Mouse (Mus musculus) megakaryocyte progenitor cell, adult 5-6 weeks (primary cell): ENCODE results near the gene Casp14. TPM values are rescaled to one million over a fixed set of nuclear protein-coding genes. Genes with fewer than 3 reads are reported as not detected.
"Not testable (repeated sequence)": the region's sequence is repeated elsewhere in the genome, so short reads cannot be mapped to it uniquely, and the experiment has no call there.

ENCODE experiments used
- ATAC-seq: replicated peaks from 2 replicates; pipeline ENCODE4 v1.8.0; 2016; ENCODE audit warnings: mild to moderate bottlenecking, moderate TSS enrichment, inconsistent platforms; ENCODE audit not compliant: poor library complexity
- total RNA-seq, 2 experiments: library from RNA; stranded (forward) in 1 of 2; stranded (reverse) in 1 of 2; fragments of 157-497, 149-512 nt in 1 of 2; fragments of 200-1000 nt in 1 of 2; gene quantifications; 2 replicates each; pipeline versions ENCODE4 v1.2.3 to v1.2.4; 2015 to 2017

Casp14 gene
- total RNA-seq, 2 experiments from 2014 or later = not detected

- ATAC-seq = no peak
These were observed 31.0 kb downstream of the Casp14 start for GRCm38 (mm10) chr10:78686995-78687577.

DNA sequence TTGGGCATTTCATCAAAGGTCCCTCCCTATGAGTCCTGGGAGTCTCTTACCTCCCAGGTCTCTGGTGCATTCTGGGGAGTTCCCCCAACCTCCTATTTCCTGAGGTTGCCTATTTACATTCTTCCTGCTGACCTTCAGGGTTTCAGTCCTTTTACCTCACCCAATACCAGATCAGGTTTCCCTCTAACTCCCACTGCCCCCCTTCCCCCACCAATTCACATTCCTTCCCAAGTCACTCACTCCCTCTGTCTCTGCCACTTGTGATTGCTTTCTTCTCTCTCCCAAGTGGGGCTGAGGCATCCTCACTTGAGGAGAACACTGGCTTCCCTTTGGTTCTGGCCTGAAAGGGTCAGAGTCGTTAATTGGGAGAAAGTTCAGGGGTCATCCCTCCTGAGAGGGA is 48.0 kb downstream of the Casp14 start:
- not testable (repeated sequence) for ATAC-seq

DNA sequence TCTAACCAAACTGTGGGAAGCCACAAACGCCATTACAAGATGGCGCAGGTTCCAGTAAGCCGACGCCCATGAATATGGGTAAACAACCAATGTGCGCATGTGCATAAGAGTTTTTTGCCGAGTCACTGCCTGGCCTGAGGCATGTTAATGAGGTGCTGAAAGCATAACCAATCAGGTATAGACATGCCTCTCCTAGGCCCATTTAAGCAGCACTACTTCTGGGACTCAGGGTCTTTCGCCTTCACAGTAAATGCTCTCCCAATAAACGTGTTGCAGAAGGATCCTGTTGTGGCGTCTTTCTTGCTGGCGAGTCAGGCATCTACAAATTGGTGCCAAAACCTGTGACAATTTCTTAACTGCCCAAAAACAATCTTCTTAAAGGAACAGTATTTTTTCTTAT is 51.4 kb downstream of the Casp14 start:
- ATAC-seq = not testable (repeated sequence)

GRCm38 (mm10) chr10:78664546-78664945 is 53.5 kb downstream of the Casp14 start:
- ATAC-seq = no peak

Other genes with a start within 250 kb of the Casp14 start
- not detected in 2 replicates for gene Olfr1358, start 200.9 kb downstream of the Casp14 start, total RNA-seq (2015)
- not detected in 2 replicates for gene Olfr1358, start 200.9 kb downstream of the Casp14 start, total RNA-seq (2017)
- 23.1 and 26.9 TPM in 2 replicates for gene Ilvbl, start 143.9 kb downstream of the Casp14 start, total RNA-seq (2015)
- 9.1 and 9.6 TPM in 2 replicates for gene Ilvbl, start 143.9 kb downstream of the Casp14 start, total RNA-seq (2017)
- 0.73 and 1.3 TPM in 2 replicates for gene Syde1, start 126.3 kb downstream of the Casp14 start, total RNA-seq (2015)
- 0.54 and 0.78 TPM in 2 replicates for gene Syde1, start 126.3 kb downstream of the Casp14 start, total RNA-seq (2017)
- gene Olfr1357, start 100.2 kb downstream of the Casp14 start, total RNA-seq (2015) = not detected in 2 replicates
- gene Olfr1357, start 100.2 kb downstream of the Casp14 start, total RNA-seq (2017) = not detected in 2 replicates
- not detected in 2 replicates for gene Ccdc105, start 34.8 kb upstream of the Casp14 start, total RNA-seq (2015)
- not detected in 2 replicates for gene Ccdc105, start 34.8 kb upstream of the Casp14 start, total RNA-seq (2017)
- gene Slc1a6, start 62.2 kb upstream of the Casp14 start, total RNA-seq (2015) = not detected in 2 replicates
- not detected in 2 replicates for gene Slc1a6, start 62.2 kb upstream of the Casp14 start, total RNA-seq (2017)
- gene Olfr1356, start 133.9 kb upstream of the Casp14 start, total RNA-seq (2015) = not detected in 2 replicates
- gene Olfr1356, start 133.9 kb upstream of the Casp14 start, total RNA-seq (2017) = not detected in 2 replicates
- not detected in 2 replicates for gene Olfr1355, start 157.2 kb upstream of the Casp14 start, total RNA-seq (2015)
- gene Olfr1355, start 157.2 kb upstream of the Casp14 start, total RNA-seq (2017) = not detected in 2 replicates
- gene Olfr1354, start 194.9 kb upstream of the Casp14 start, total RNA-seq (2015) = not detected in 2 replicates
- gene Olfr1354, start 194.9 kb upstream of the Casp14 start, total RNA-seq (2017) = not detected in 2 replicates
- not detected in 2 replicates for gene Olfr8, start 232.3 kb upstream of the Casp14 start, total RNA-seq (2015)
- not detected in 2 replicates for gene Olfr8, start 232.3 kb upstream of the Casp14 start, total RNA-seq (2017)
- gene Olfr1353, start 245.0 kb upstream of the Casp14 start, total RNA-seq (2015) = not detected in 2 replicates
- gene Olfr1353, start 245.0 kb upstream of the Casp14 start, total RNA-seq (2017) = not detected in 2 replicates